ENCODE assay signal across 18 mouse cellular contexts in genomic region chr1:33925283-33925682, GRCm38 (mm10). TPM values are rescaled to one million over a fixed set of nuclear protein-coding genes. Genes with fewer than 3 reads are reported as not detected.
DNase-seq lines count a peak whose midpoint lies in the region; ATAC-seq and TF ChIP-seq lines count a peak whose summit lies in the region.
"Had no signal": no experiment of that assay in that cellular context is flagged by ENCODE, and none has a peak within 500 bp of the region (broad histone marks: within the 10 kb centered on the region; RNA-seq: fewer than 3 reads in every experiment).

No protein-coding gene starts in this region.

- H3K4me2 ChIP-seq in liver, postnatal 0 days (ENCODE audit: low read depth, low read length), result no peak overlapping the region
- H3K4me2 ChIP-seq in embryonic facial prominence, embryonic 11.5 days (ENCODE audit: low read depth, low read length), result no peak overlapping the region
- H3K4me2 ChIP-seq in liver, embryonic 15.5 days, result no peak overlapping the region
- H3K4me2 ChIP-seq: embryonic facial prominence, embryonic 15.5 days; heart, embryonic 12.5 days; hindbrain, embryonic 13.5 days had no signal

- 0 out of 2 replicates have a peak, but pooled peaks cover 3% of the 10 kb centered on the region for H3K4me1 ChIP-seq in liver, postnatal 0 days (ENCODE audit: insufficient read depth)
- H3K4me1 ChIP-seq in embryonic facial prominence, embryonic 11.5 days (ENCODE audit: control insufficient read depth, insufficient read depth, low read length), result no peaks in the 10 kb centered on the region
- H3K4me1 ChIP-seq in liver, embryonic 15.5 days (replicated peaks), result 0 out of 2 replicates have a peak, but pooled peaks cover 2% of the 10 kb centered on the region
- H3K4me1 ChIP-seq: embryonic facial prominence, embryonic 15.5 days; heart, embryonic 12.5 days; hindbrain, embryonic 13.5 days had no signal

- no peak for ATAC-seq in liver, postnatal 0 days
- ATAC-seq in embryonic facial prominence, embryonic 11.5 days (replicated peaks; ENCODE audit: insufficient number of reproducible peaks, low FRiP score, low TSS enrichment, low read depth), result no peak
- peak; percentile 69 for ATAC-seq in liver, embryonic 15.5 days (ENCODE audit: insufficient read depth)
- ATAC-seq: forebrain, embryonic 16.5 days had no signal

- no peak for TF ChIP-seq EP300 in liver, postnatal 0 days (IDR thresholded peaks at IDR 0.05; ENCODE audit: low read depth)

- no peaks in the 10 kb centered on the region for H3K27me3 ChIP-seq in liver, postnatal 0 days (ENCODE audit: insufficient read depth, low read length)
- no peaks in the 10 kb centered on the region for H3K27me3 ChIP-seq in embryonic facial prominence, embryonic 11.5 days (ENCODE audit: control insufficient read depth, insufficient read depth, low read length)
- H3K27me3 ChIP-seq in liver, embryonic 15.5 days, result no peaks in the 10 kb centered on the region
- H3K27me3 ChIP-seq: embryonic facial prominence, embryonic 15.5 days; heart, embryonic 12.5 days; hindbrain, embryonic 13.5 days had no signal

- no peaks in the 10 kb centered on the region for H3K36me3 ChIP-seq in liver, postnatal 0 days (replicated peaks; ENCODE audit: insufficient read depth, low read length)
- H3K36me3 ChIP-seq in embryonic facial prominence, embryonic 11.5 days (replicated peaks; ENCODE audit: control insufficient read depth, insufficient read depth, low read depth, low read length), result no peaks in the 10 kb centered on the region
- H3K36me3 ChIP-seq in liver, embryonic 15.5 days (replicated peaks), result no peaks in the 10 kb centered on the region
- H3K36me3 ChIP-seq: embryonic facial prominence, embryonic 15.5 days; heart, embryonic 12.5 days had no signal

- H3K9ac ChIP-seq in liver, postnatal 0 days (replicated peaks), result no peak overlapping the region
- H3K9ac ChIP-seq in embryonic facial prominence, embryonic 11.5 days (replicated peaks; ENCODE audit: low read length), result no peak overlapping the region
- H3K9ac ChIP-seq in liver, embryonic 15.5 days, result no peak overlapping the region
- H3K9ac ChIP-seq: embryonic facial prominence, embryonic 15.5 days; heart, embryonic 12.5 days; hindbrain, embryonic 13.5 days had no signal

- no peak overlapping the region for H3K27ac ChIP-seq in liver, postnatal 0 days (ENCODE audit: low read depth)
- no peak overlapping the region for H3K27ac ChIP-seq in embryonic facial prominence, embryonic 11.5 days (replicated peaks; ENCODE audit: low read depth, low read length)
- 0 out of 2 replicates have a peak overlapping the region, but pooled peaks have one; percentile 48 for H3K27ac ChIP-seq in liver, embryonic 15.5 days (replicated peaks)
- H3K27ac ChIP-seq: embryonic facial prominence, embryonic 15.5 days; hindbrain, embryonic 13.5 days had no signal

- DNase-seq in liver, result peak; percentile 47
- no peak for DNase-seq in liver, postnatal 0 days
- peak; percentile 38 for DNase-seq in embryo, embryonic 10.5 days (ENCODE audit: low spot score)
- peak; percentile 18 for DNase-seq in embryonic facial prominence, embryonic 11.5 days (ENCODE audit: low spot score)
- no peak for DNase-seq in frontal cortex, postnatal 14 days (ENCODE audit: low spot score in 2 of 2)
- no peak for DNase-seq in spleen, postnatal 36 days (ENCODE audit: low spot score in 2 of 2)
- DNase-seq: cerebellum, adult 8-10 months; heart, postnatal 14 days; kidney, adult 11 months; kidney, postnatal 36 days; lung, adult 2 months; lung, postnatal 4 days; right cerebral cortex, adult 18-20 months had no signal

- no peaks in the 10 kb centered on the region for H3K9me3 ChIP-seq in liver, postnatal 0 days (ENCODE audit: low read length)
- H3K9me3 ChIP-seq in embryonic facial prominence, embryonic 11.5 days (replicated peaks; ENCODE audit: control insufficient read depth, low read length), result no peaks in the 10 kb centered on the region
- no peaks in the 10 kb centered on the region for H3K9me3 ChIP-seq in liver, embryonic 15.5 days (replicated peaks)
- H3K9me3 ChIP-seq: embryonic facial prominence, embryonic 15.5 days; heart, embryonic 12.5 days; hindbrain, embryonic 13.5 days had no signal

- WGBS in liver, postnatal 0 days (ENCODE audit: insufficient replicate concordance), result 39% methylated on average over 3 of the region's 3 CpGs
- 36% methylated on average over 3 of the region's 3 CpGs for WGBS in embryonic facial prominence, embryonic 11.5 days
- 45% methylated on average over 3 of the region's 3 CpGs for WGBS in liver, embryonic 15.5 days (ENCODE audit: insufficient replicate concordance)

- H3K4me3 ChIP-seq in liver, postnatal 0 days (ENCODE audit: low read depth, low read length), result no peak overlapping the region
- no peak overlapping the region for H3K4me3 ChIP-seq in embryonic facial prominence, embryonic 11.5 days (ENCODE audit: low read depth, low read length)
- no peak overlapping the region for H3K4me3 ChIP-seq in liver, embryonic 15.5 days (replicated peaks)
- H3K4me3 ChIP-seq: embryonic facial prominence, embryonic 15.5 days; heart, embryonic 12.5 days; hindbrain, embryonic 13.5 days had no signal

- no peak for TF ChIP-seq CTCF in liver, postnatal 0 days (IDR thresholded peaks at IDR 0.05; ENCODE audit: low read depth)

RNA-seq across cellular contexts. Expression of gene Dst, which starts 17.3 kb away (rescaled TPM):
- polyA plus RNA-seq in liver, postnatal 0 days (2015; fragmentation: Nextera tagmentation; extraction: Ambion mirVana), result 6.0 and 6.4 TPM in 2 replicates
- polyA plus RNA-seq in embryonic facial prominence, embryonic 11.5 days (2014; fragmentation: Nextera tagmentation; extraction: Ambion mirVana), result 20.7 and 21.8 TPM in 2 replicates
- polyA plus RNA-seq in liver, embryonic 15.5 days (2015; fragmentation: Nextera tagmentation; extraction: Ambion mirVana), result 5.9 and 6.9 TPM in 2 replicates

RNA-seq across cellular contexts. Expression of gene Bend6, which starts 17.7 kb away (rescaled TPM):
- 0.12 and 0.22 TPM in 2 replicates for polyA plus RNA-seq in liver, postnatal 0 days (2015; fragmentation: Nextera tagmentation; extraction: Ambion mirVana)
- 2.3 and 2.8 TPM in 2 replicates for polyA plus RNA-seq in embryonic facial prominence, embryonic 11.5 days (2014; fragmentation: Nextera tagmentation; extraction: Ambion mirVana)
- polyA plus RNA-seq in liver, embryonic 15.5 days (2015; fragmentation: Nextera tagmentation; extraction: Ambion mirVana), result 0.41 and 0.50 TPM in 2 replicates

Comparison
In these comparisons a context has a peak if more than half of its experiments do, and no peak if none do; other contexts are left out.
1. DNase-seq: peak in liver (single experiment), embryo, embryonic 10.5 days (single experiment) and embryonic facial prominence, embryonic 11.5 days (single experiment); none in liver, postnatal 0 days (single experiment), frontal cortex, postnatal 14 days (0 of 2) and spleen, postnatal 36 days (0 of 2).